Mouse (Mus musculus) cerebellum, adult 11-12 months (tissue): ENCODE measurements at regions not wholly inside any gene's neighbourhood (a gene's known extent, or its start where the extent isn't known, plus 50 kb on each side); places are given as distances from the start of the nearest gene placed in this dataset.

Source experiments
- DNase-seq: peaks from one replicate; pipeline ENCODE4 v3.0.0; 2022

DNA sequence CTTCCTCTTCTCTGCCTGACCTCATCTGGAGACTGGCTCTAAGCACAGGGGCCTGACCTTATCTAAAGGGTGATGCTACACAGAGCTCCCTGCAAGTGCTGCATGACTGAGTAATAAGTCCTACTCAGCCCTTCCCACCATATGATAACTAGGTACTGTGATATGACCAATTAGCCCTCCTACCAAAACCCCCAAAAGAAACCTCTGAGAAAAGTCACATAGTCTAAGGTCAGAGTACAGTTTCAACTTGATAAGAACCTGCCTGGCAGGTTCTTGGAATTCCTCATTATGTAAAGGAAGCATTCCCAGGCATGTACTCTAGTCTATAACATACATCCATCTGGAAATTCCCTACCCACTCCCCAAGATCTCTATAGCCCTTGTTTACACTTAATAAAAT lies 318.0 kb upstream of the C030005K15Rik start:
- DNase-seq, result no peak

DNA sequence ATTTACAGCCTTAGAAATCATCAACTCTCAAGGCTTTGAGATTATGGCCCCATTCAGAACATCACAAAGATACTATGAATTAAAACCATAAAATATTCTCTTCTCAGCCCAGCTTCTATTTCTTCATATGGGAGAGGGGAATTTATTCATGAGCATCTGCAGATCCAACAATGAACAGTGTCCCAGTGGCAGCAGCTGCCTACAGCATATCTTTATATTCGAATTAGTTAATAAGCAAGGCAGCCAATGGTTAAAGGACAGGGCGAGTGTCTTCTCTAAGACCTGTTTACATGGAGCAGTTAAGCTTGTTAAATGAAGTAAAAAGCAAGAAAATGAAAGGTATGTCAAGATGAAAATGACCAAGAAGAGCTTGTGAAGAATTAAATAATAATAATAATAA lies 346.9 kb upstream of the C030005K15Rik start:
- no peak for DNase-seq

DNA sequence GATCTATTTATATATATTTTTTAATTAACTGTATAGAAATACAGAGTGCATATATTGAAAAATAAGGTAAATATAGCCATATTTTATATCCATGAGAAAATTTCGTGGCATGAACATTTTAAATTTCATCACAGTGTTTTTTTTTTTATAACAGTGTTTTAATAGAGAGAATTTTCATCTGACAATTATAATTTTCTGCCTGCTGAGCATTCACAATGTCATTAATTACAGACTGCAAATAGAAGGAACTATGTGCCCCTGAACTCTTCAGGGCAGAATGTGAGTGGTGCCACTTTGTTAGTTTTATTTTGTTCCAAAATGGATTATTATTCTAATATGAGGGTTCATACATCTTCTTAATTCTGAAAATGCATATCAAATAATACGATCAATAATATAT lies 358.3 kb upstream of the C030005K15Rik start:
- DNase-seq, result no peak

DNA sequence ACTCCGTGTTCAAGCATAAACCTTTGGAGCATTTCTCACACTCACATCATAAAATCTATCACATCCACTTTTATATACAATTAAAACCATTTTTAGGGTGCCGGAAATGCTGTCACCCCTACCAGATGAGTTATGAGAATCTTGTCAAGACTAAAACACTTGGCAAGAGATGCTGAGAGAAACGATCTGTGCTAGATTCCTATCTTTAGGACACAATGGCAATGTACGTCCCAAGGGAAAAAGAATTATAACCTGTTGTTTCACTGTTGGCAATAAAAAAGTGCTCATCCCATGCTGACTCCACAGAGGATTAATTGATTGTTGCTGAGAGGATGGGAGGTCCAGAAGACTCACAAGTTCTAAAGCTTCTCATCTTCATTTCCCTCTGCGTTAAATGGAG lies 389.7 kb upstream of the C030005K15Rik start:
- DNase-seq, result no peak

DNA sequence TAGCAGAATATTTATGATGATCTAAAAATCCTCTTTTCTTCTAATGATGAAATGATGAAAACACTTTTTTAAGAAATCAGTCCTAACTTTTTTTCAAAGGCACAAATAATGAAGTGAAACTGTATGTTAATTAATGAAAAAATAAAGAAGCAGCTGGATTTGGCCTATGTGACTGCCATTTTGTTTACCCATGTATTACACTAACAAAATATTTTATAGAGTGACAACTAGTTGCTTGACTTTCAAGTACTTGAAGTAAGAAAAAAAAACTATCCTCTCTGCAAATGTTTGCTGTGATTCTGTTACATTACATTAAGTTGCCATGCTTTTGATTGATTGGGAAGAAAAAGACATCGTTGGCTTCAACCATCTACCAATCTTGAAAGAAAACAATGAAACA lies 399.2 kb upstream of the C030005K15Rik start:
- DNase-seq, result no peak

DNA sequence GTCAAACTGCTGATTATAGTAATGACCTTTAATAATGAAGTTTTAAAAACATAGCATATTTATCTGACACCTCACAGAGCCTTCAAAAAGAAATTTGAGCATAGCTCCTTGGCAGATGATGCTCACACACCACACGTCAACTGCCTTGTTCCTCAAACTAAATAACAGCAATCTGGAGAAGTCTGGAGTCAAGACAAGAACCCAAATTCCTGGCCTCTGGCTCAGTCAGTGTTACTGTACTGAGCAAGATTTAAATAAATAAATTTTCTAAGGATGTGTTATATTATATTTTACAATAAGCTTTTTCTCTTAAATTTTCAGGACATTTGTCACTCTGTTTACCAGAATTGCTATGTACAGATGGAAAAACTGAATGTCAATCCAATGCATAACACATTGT lies 408.5 kb upstream of the C030005K15Rik start:
- DNase-seq, result no peak

DNA sequence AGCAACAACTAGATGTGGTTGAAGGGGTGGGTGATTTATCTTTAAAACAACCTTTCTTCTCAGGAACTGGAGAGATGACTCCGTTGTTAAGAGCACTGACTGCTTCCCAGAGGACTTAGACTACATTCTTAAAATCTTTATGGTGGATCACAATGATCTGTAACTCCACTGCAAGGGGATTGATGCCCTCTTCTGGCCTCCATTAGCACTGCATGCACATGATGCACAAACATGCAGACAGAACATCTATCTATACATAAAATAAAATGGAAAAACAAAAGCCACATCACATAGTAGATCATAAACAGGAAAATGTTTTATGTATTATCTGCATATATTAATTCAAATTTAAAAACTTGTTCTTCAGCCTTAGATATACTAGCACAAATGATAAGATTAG lies 419.2 kb upstream of the C030005K15Rik start:
- DNase-seq, result no peak

DNA sequence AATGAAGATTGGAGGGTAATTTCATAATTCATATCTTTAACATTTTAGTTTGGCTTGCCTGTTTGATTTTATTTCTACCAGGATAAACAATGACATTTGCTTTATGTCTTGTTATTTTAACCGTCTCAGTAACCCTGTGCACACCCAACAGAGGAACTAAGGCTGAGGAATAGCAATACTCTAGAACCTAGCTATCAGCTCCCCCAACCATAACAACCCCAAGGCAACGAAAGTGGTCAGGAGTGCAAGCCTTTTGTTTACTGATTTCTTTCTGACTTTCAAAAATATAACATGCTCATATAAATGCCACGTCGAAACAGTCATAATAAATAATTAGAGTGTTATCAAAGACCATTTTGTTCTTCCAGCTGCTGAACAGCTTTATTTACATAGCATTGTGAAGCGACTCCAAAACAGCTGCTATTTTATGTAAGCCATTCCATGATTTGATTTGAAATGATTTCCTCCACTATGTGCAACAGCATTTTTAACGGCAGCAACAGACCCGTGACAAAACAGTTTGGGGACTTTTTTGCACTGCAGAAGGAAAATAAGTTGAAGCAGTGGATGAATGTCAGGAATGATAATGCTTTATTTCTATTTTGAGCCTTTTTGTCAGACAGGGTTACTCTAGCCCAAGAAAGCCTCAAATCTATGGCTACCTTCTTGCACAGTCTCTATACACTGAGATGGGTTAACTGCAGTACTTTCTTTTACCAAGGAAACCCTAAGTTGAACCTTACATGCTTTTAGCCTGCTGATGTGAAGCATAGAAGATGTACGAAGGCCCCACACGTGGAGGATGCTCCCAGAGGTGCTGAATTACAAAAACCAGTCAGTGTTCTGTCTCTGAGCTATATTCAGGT lies 420.7 kb upstream of the C030005K15Rik start:
- no peak for DNase-seq

DNA sequence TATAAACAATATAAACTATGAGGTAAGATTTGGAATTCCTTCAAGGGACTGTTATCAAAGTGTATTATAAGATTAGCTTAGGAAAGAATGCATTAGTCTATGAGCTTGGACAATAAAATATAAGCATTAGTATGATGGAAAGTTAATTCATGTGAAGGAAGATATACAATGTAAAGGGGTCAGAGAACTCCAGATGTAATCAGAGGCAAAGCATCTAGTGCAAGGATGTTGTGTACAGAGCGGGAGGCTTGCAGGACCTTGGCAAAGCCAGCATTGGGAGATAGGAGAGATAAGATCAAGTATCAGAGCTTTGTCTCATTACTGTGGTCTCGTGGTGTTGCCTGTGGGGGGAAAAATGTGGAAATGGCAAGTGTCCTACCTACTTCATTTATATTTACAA lies 429.4 kb upstream of the C030005K15Rik start:
- no peak for DNase-seq

DNA sequence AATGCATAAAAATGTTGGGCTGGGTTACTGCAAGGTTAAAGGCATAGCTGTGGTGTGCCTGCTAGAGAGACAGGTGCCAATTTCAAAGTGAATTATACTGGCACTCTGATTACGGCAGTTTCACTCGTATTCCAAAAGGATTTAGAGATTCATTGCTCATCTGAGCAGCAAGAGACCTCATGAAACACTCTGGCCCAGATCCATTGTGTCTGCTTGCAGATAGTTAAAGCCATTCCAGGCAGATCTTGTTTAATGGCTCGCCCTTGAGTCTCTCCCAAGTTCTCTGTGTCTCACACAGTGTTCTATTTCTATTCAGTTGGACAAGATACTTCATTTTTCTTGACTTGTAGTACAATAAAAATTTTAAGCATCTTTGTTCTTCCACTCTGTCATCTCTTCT lies 459.1 kb upstream of the C030005K15Rik start:
- no peak for DNase-seq

DNA sequence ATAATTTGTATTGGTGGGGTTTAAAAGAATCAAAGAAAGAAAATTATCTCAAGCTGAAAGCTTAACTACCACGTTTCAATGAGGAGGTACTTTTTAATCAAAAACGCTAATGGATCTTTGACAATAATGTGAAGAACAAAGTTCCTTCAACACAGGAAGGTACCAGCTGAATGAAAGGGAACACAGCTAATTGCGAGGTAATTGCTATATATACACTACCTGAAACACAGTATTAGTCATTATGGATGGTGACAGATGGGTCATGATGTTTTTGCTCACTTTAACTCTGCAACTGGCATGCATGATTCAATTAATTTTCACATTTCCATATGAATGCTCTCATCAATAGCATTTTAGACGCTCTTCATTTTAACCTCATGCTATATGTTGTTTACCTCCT lies 470.3 kb upstream of the C030005K15Rik start:
- no peak for DNase-seq

DNA sequence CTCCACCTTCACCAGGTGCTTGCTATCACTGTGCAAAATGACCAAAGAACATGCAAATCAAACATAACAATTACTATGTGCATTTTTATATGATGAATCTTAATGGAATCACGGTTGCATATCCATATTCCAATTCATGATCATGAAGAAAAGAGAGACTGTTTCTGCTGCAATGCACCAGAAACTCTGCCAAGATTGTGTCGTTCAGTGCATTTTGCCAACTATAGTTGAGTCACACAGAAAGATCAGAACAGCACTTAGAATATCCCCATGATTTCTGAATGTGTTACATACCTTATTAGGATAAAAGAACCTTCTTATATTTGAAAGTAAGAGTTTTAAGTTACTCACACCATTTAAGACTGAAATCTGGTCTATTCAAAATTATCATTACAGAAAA lies 483.7 kb upstream of the C030005K15Rik start:
- DNase-seq, result no peak

DNA sequence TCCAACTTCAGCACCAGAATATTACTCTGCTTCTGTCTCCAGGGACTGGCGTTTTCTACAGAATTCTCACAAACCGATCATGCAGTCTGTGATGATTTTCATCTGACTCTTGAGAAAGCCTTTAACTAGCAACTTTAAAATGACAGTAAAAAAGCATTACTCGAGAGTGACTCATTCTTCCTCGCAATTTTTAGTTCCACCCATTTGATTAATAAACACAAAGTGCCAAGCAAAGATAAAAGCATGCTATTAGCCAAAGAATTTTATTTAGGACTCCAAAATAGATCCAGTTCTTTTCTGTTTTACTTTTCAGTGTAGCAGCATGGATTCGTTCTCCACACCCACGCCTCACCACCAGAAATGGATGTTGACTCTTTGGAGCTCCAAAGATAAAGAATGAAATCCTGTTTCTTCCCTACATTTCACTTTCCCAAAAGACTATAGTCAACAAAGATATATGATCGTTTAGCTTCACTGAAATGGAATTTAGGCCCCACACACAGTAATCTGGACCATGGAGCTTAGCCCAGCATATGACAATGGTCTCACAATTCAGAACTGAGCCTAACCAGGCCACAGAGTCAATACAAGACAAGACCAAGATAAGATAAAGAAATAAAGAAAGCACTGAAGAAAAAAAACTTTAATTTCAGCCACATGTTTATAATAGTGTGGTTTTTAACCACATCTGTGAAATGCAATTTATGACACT lies 486.5 kb upstream of the C030005K15Rik start:
- no peak for DNase-seq

DNA sequence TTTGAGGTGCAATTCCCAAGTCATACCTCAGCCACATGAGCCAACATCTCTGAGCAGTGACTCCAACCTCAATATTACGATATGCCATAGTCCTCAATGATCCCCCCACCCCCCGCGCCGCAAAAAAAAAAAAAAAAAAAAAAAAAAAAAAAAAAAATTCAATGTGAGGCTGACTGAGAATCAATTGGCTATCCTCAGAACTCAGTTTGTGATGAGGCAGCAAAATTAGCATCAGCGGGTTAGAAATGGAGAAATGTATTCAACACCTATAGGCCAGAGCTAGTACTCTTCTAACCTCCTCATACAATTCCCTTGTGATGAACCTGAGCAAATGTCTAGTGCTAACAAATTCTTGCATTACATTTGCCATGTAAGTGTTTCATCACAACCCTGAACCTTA lies 504.5 kb upstream of the C030005K15Rik start:
- no peak for DNase-seq

DNA sequence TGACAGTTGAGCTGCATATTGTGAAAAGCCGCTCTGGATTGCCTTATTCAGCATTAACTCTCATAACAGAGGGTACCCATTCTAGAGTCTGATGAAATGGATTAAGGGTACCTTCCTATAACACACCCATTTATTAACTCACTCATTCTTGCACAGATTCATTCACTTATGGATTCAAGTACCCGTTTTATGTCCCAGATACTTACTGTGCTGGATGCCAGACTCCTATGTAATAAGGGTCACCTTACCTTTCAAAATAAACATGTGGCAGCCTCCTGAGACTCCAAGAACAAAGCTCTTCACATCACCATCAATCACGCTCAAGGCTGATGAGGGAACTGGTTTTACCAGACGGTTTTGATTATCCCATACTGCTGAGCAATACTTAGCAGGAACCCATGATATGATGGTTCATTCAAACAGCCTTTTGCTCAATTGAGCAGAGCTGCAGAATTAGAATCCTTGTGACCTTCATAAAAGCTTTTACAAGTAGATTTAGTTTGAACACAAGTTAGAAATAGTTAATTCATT lies 505.2 kb upstream of the C030005K15Rik start:
- DNase-seq, result no peak

DNA sequence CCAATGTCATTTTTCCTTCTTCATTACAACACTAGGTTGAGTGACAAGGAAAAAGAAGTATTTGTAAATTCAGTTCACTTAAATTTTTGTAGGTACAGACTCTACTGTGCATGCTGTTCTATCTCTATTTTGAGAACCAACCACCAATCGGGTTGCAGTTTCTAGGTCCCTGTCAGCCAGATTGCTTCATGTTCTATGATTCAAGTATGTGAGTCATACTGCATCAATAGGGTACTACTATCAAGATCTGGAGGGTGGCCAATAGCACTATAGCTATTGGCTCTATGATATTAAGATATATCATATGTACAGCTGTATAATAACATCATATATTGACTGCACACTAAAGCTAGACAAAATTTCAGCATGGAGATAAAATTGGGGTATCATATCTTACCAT lies 521.8 kb upstream of the C030005K15Rik start:
- DNase-seq, result no peak

DNA sequence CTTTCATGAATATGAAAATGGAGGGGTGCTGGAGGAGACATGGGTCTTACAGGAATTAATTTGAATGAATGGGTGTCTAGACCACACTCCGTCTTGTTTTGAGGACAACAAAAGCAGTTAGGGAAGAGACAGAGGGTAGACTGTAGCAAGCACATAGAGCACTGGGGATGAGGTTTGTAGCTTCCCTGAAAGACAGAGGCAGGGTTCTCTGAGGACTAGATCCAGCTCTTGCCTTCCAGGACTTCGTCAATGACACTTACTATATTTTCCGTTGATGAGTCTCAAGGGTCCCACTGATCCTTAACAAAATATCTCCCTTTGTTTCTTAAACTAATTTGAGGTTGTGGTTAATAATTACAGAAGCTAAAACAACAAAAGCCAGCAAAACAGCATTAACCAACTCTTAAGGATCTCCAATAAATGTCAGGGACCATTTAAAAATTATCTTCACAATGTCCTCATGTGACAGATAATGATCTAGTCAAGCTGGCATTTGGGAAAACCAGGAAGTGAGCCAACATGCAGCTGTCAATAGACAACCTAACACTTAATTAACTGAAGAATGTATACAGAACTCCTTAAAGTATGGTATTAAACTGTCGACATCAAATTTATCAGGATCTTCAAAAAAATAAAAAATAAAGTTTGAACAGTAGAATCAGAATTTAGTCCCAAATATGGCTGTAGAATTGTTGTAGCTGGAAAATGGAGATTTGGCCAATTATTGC lies 531.6 kb upstream of the C030005K15Rik start:
- no peak for DNase-seq

DNA sequence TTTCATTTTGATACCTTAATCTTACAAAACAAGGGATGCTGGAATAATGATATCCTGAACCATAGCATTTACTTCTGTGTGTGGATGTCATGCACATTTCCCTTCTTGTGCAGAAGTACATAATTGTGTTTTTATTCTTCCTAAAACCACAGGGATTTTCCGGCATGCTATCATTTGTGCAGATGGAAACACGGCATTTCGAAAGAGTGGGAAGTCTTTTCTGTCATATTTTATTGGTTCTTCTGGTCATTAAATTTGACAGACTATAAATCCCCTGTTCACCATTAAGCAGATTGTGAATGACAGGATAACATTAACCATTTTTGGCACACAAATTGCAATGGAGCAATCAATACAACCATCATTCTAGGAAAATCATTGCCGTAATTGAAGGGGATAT lies 532.7 kb upstream of the C030005K15Rik start:
- no peak for DNase-seq

DNA sequence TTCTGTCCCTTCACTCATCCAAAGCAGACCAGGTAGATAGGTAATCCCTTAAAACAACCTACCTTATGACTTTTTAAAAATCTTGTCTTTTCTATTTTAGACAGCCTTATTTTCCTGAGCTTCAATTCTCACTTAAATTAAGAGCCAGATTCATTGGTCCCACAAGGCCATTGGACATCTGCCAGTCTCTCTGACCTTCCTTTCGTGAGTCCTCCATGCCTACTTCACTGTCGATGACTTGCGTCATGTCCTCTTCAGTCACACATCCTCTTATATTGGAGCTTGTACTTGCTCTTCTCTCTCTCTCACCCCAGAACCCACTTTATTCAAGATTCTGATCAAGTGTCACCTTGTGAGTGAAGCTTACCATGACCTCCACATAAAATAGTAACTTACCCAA lies 542.0 kb upstream of the C030005K15Rik start:
- no peak for DNase-seq

DNA sequence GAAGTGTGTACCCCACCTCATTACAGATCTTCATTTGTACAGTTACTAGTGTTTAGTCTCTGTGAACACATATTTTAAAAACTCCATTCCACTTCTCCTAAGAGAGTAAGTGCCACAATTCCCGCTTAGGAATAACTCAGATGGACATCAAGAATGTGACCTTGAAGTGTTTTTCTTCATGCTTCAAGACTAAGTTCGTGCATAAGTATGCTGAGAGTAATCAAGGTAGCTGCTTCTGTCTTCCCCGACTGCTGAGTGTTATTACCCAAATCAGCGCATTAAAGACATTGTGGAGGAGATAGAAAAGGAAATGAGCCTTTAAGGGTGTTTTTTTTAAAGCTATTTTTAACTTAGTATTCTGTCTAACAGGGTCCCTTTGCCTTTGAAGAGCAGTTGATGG lies 565.1 kb upstream of the C030005K15Rik start:
- no peak for DNase-seq

DNA sequence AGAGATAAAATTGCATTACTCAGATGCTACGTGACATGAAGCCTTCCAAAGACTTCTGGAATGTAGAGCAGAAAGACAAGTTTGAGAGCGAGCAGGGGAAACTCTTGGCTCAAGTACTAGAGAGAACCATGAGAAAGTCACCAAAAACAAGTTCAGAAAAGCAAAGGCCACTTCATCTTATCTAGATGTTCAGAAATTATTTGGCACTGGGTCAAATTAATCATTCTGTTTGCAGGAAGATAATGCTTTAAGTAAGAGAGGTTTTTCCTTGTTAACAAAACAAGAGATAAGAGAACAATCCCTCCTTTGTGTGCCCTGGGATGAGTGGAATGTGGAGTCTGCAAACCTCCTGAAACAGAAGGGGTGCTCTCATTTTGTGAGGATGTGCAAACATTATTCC lies 565.6 kb upstream of the C030005K15Rik start:
- no peak for DNase-seq

DNA sequence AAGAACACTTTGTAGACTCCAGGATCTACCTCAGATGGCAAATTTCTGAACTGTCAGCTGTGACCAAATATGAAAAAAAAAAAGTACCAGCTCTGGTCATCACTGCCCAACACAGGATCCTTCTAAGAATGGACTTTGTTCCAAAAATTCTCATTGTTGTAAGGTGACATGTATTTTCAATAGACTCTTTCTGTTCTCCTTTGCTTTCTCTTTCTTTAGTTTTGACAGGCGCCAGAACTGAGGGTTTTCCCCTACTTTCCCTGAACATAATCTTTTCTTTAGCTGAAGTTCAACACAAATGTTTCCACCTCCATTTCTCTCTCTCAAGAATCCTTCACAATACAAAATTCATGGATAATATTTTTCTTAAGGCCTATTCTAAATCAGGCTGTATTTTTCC lies 579.1 kb upstream of the C030005K15Rik start:
- no peak for DNase-seq

DNA sequence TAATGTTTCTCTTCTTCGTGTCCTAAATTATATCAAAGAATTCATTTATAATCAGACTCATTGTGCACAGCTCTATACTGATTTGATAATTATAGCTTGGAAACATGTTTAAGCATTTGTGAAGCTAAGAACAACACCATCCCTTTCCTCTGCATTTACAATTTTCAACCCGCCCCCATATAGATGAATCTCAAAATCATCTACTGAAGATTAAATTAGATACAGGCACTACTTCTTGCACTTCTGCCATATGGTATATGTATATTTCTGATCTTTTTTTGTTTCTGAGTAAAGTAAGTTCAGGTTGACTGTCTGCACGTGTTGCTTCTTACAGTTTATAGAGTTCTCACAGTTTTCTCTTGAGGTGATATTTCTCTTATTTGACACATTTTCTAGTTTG lies 583.1 kb upstream of the C030005K15Rik start:
- DNase-seq, result no peak

DNA sequence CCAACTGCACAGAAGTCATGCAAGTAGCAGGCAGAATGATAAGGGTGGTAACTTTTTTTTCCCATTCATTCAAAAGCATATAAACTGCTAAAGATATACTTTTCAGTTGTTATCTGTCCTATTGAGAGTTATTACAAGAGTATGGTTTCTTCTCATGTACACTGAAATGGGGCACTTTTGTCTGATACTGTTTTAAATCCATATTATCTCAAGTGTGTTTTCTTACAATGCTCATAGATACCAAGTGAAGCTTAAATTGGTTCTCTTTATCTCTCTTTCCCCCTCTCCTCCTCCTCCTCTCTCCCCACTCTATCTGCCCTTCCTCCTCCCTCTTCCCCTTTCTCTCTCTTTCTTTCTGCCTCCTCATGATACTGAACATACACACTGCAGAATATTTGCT lies 584.8 kb upstream of the C030005K15Rik start:
- no peak for DNase-seq
